Mouse (Mus musculus) kidney, postnatal 14 days (tissue): ENCODE results near the gene Gpx8.
A peak's percentile ranks its signal among the peaks of the same experiment; 100 is the strongest.

Experiments used
- DNase-seq: peaks from one replicate; pipeline ENCODE4 v3.0.0; 2022; ENCODE audit warnings: mixed read lengths

Gene Gpx8

GRCm38 (mm10) chr13:113046211-113046883, at the start of gene Gpx8:
Gene Gpx8 (minus strand): TSS chr13:113046410.
- DNase-seq: peak; percentile 76

GRCm38 (mm10) chr13:113094618-113095017, 48.4 kb upstream of the Gpx8 start:
- no peak for DNase-seq

- no peak for DNase-seq
These were observed 44.3 kb upstream of the Gpx8 start for GRCm38 (mm10) chr13:113090489-113090888.

- DNase-seq: no peak
These were observed 41.2 kb upstream of the Gpx8 start for GRCm38 (mm10) chr13:113087226-113088017.

GRCm38 (mm10) chr13:113084732-113085131, 38.5 kb upstream of the Gpx8 start:
- no peak for DNase-seq

- DNase-seq: no peak
These were observed 35.9 kb upstream of the Gpx8 start for GRCm38 (mm10) chr13:113082101-113082500.

- no peak for DNase-seq
These were observed 32.8 kb upstream of the Gpx8 start for GRCm38 (mm10) chr13:113079021-113079420.

- DNase-seq: no peak
These were observed 18.3 kb upstream of the Gpx8 start for GRCm38 (mm10) chr13:113064542-113064941.

- no peak for DNase-seq
These were observed 15.5 kb upstream of the Gpx8 start for GRCm38 (mm10) chr13:113061746-113062145.

- no peak for DNase-seq
These were observed 9.6 kb upstream of the Gpx8 start for GRCm38 (mm10) chr13:113055826-113056225.

GRCm38 (mm10) chr13:113054230-113054629, 8.0 kb upstream of the Gpx8 start:
- DNase-seq: no peak

GRCm38 (mm10) chr13:113047647-113048046, 1.4 kb upstream of the Gpx8 start:
- DNase-seq: no peak

- DNase-seq: no peak
These were observed 808 bp upstream of the Gpx8 start for GRCm38 (mm10) chr13:113047018-113047417.

- no peak for DNase-seq
These were observed 626 bp downstream of the Gpx8 start for GRCm38 (mm10) chr13:113045458-113046110.

GRCm38 (mm10) chr13:113044876-113045275, 1.3 kb downstream of the Gpx8 start:
- DNase-seq: no peak

GRCm38 (mm10) chr13:113035852-113036251, 10.4 kb downstream of the Gpx8 start:
- DNase-seq: peak; percentile 85

- peak; percentile 53 for DNase-seq
These were observed 11.2 kb downstream of the Gpx8 start, which contains the start of gene Cdc20b for GRCm38 (mm10) chr13:113034950-113035421. Gene Cdc20b (plus strand): TSS chr13:113035111.

GRCm38 (mm10) chr13:113034271-113034886, 11.8 kb downstream of the Gpx8 start:
- no peak for DNase-seq

GRCm38 (mm10) chr13:113032831-113033230, 13.4 kb downstream of the Gpx8 start:
- DNase-seq: no peak

GRCm38 (mm10) chr13:113031792-113032571, 14.2 kb downstream of the Gpx8 start:
- no peak for DNase-seq

GRCm38 (mm10) chr13:113031351-113031750, 14.9 kb downstream of the Gpx8 start:
- no peak for DNase-seq
